Mouse (Mus musculus) heart, embryonic 14.5 days (tissue): Measurements from ENCODE around the gene Tns3. TPM values are rescaled to one million over a fixed set of nuclear protein-coding genes. Genes with fewer than 3 reads are reported as not detected.

Experiments used
- ATAC-seq: fragments of 200-750 bp; cut with Nextera tagmentation; 2 replicates; pipeline ENCODE4 v1.8.0; 2017; ENCODE audit warnings: low read depth, moderate TSS enrichment; ENCODE audit not compliant: insufficient number of reproducible peaks, insufficient read depth, low FRiP score
- H3K27ac ChIP-seq, 2 experiments: fragments of 200-500 bp in 1 of 2; fragments of 300-500 bp in 1 of 2; sonication (generic) in 1 of 2; replicated peaks in 1 of 2; 2 replicates each; pipeline ENCODE4 v1.5.1; 2012 to 2014; ENCODE audit warnings: low read depth in 2 of 2, low read length in 2 of 2, control low read depth in 1 of 2, mild to moderate bottlenecking in 1 of 2, mixed read lengths in 1 of 2; ENCODE audit not compliant: control insufficient read depth in 1 of 2, insufficient read depth in 1 of 2
- H3K27me3 ChIP-seq: fragments of 300-500 bp; sonication (generic); 2 replicates; pipeline ENCODE4 v1.6.1; 2014; ENCODE audit warnings: mild to moderate bottlenecking, low read length, control low read depth; ENCODE audit not compliant: control insufficient read depth, insufficient read depth
- H3K36me3 ChIP-seq: fragments of 300-500 bp; sonication (generic); 2 replicates; pipeline ENCODE4 v1.6.1; 2014; ENCODE audit warnings: mild to moderate bottlenecking, control low read depth, low read length, mixed read lengths; ENCODE audit not compliant: control insufficient read depth, insufficient read depth
- H3K4me1 ChIP-seq, 2 experiments: fragments of 200-500 bp in 1 of 2; fragments of 300-500 bp in 1 of 2; sonication (generic) in 1 of 2; 2 replicates each; pipeline ENCODE4 v1.6.1; 2012 to 2014; ENCODE audit warnings: low read length in 2 of 2, control low read depth in 1 of 2, mixed read lengths in 1 of 2; ENCODE audit not compliant: control insufficient read depth in 2 of 2, insufficient read depth in 2 of 2
- H3K4me2 ChIP-seq: fragments of 300-500 bp; sonication (generic); 2 replicates; pipeline ENCODE4 v1.6.1; 2014; ENCODE audit warnings: mild to moderate bottlenecking, low read length
- H3K4me3 ChIP-seq, 2 experiments: fragments of 200-500 bp in 1 of 2; fragments of 300-500 bp in 1 of 2; sonication (generic) in 1 of 2; 2 replicates each; pipeline ENCODE4 v1.5.1; 2012 to 2014; ENCODE audit warnings: low read length in 2 of 2, mild to moderate bottlenecking in 2 of 2, control low read depth in 1 of 2, low read depth in 1 of 2, moderate library complexity in 1 of 2; ENCODE audit not compliant: control insufficient read depth in 1 of 2, insufficient read depth in 1 of 2
- H3K9ac ChIP-seq: fragments of 300-500 bp; sonication (generic); 2 replicates; pipeline ENCODE4 v1.6.1; 2014; ENCODE audit warnings: mild to moderate bottlenecking, low read length
- H3K9me3 ChIP-seq: fragments of 300-500 bp; sonication (generic); 2 replicates; pipeline ENCODE4 v1.6.1; 2016; ENCODE audit warnings: low read length, control low read depth; ENCODE audit not compliant: control insufficient read depth
- WGBS: fragments of 180-500 bp; shearing (Covaris S2); extraction: QIAGEN DNeasy Blood & Tissue Kit; methylation state at CpG from one replicate; pipeline ENCODE4 v1.1.7; 2014; 5-methylcytosine and 5-hydroxymethylcytosine counted together
- polyA plus RNA-seq: library from polyadenylated mRNA; unstranded; fragments of >200 nt; fragmentation: Nextera tagmentation; extraction: Ambion mirVana; gene quantifications from 2 replicates; pipeline ENCODE4 v1.2.1, GENCODE M21; 2014

Gene Tns3
- polyA plus RNA-seq, 1 experiment from 2014 or later = 14.1 TPM

DNA sequence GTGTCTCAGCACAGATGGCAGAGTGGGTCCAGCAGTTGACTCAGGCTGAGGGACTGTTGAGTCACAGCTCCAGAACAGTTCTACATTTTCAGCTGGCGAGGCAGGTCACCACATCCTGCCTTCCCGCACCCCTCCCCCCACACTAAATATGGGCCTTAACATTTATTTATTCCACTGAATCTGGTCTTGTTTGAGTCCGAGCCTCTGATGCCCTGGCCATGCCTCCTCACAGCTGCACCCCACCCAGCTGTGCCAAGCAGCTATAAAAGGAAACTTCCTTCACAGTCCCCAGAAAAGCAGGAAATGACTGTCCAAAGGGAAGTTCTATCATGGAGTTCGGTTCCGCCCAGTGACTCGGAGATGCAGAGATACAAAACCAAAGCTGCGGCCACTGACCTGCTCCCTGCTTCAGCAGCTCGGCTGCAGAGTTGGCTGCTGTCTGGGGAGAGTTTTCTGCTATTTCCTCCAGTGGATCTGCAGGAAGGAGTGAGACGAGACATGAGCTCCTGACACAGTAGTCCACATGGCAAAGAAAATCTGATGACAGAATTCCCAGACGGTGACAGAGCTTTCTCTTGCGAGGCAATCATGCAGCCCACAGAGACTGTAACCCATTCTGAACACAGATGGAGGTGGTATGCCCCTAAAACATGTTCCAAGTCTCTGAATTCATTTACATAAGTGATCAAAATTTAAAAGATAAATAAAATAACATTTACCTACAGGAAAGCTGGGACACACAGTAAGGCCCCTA is 220.6 kb downstream of the Tns3 start:
- peak overlapping the region; percentile 34 to 66; a peak in 3 of 4 replicates for H3K27ac ChIP-seq
- H3K9ac ChIP-seq = no peak overlapping the region; the same call in 1 of the 2 replicates
- peaks cover 81% of the 10 kb centered on the region for H3K36me3 ChIP-seq
- no peak; the same call in 1 of the 2 replicates for ATAC-seq
- H3K4me1 ChIP-seq = peaks cover 18 to 38% of the 10 kb centered on the region in 2 experiments
- H3K27me3 ChIP-seq = no peaks in the 10 kb centered on the region
- no peak overlapping the region for H3K4me3 ChIP-seq
- H3K9me3 ChIP-seq = no peaks in the 10 kb centered on the region
- H3K4me2 ChIP-seq = no peak overlapping the region
- WGBS = 50% methylated on average over 11 of the region's 11 CpGs

DNA sequence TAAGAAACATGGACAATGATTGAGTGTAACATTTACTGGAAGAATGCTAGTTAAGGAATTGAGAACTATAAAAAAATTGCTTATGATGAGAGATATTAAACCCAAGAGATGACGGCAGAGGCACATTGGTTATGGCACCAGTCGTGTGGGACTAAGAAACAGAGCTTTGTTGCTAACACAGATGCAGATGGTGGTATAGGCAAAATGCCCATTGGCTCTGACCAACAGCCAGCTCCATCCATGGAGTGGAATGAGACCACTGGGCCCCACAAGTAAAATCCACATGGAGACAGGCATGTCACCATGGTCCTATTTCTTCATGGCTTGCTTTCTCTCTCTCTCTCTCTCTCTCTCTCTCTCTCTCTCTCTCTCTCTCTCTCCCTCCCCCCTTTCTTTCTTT is 223.6 kb downstream of the Tns3 start:
- H3K4me3 ChIP-seq = no peak overlapping the region
- no peaks in the 10 kb centered on the region for H3K9me3 ChIP-seq
- no peak overlapping the region for H3K4me2 ChIP-seq
- no peak for ATAC-seq
- peaks cover 14 to 23% of the 10 kb centered on the region in 2 experiments for H3K4me1 ChIP-seq
- 89% methylated on average over 2 of the region's 2 CpGs for WGBS
- no peaks in the 10 kb centered on the region for H3K27me3 ChIP-seq
- peaks cover 88% of the 10 kb centered on the region for H3K36me3 ChIP-seq
- H3K9ac ChIP-seq = no peak overlapping the region
- H3K27ac ChIP-seq = no peak overlapping the region

DNA sequence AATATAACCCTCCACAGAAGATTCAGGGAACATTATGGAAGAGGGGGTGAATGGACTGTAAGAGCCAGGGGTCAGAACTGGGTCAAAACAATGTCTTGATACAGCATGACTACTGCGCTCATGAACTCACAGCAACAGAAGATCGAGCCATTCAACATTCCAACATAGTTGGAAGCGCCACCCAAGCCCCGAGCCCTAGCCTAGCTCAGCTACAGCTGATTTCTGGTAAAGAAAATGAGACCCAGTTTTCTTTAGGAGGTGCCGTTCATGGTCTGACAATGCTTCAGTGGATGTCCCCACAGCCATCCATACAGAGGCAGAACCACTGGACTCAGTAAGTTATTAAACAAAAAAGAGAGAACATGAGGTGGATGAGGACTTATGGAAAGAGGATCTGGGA is 224.1 kb downstream of the Tns3 start:
- H3K4me1 ChIP-seq = peaks cover 12 to 18% of the 10 kb centered on the region in 2 experiments
- H3K27me3 ChIP-seq = no peaks in the 10 kb centered on the region
- no peak overlapping the region for H3K4me2 ChIP-seq
- no peak overlapping the region for H3K27ac ChIP-seq
- 94% methylated on average over 5 of the region's 5 CpGs for WGBS
- H3K9ac ChIP-seq = no peak overlapping the region
- H3K9me3 ChIP-seq = no peaks in the 10 kb centered on the region
- no peak for ATAC-seq
- H3K36me3 ChIP-seq = peaks cover 90% of the 10 kb centered on the region
- no peak overlapping the region for H3K4me3 ChIP-seq

DNA sequence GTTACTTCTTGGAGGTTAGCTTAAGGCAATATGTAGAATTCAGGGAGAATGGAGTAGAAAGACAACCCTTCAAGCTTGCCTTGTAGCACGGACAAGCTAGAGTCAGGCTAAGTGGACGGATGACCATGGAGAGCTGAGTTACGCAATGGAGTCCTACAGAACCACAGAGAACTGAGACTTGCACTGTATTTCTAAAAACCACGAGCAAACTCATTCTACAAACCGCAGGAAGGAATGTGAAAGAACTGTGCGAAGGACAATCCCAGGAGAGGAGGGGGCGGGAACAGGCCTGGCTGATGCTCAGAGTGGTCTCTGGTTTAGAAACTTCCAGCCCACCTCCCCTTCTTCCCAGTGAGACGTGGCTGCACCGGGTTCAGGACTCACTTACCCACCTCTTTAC is 225.3 kb downstream of the Tns3 start:
- Histone ChIP-seq H3K27me3 (no peaks in the 10 kb centered on the region), H3K4me1 (peaks cover 6 to 9% of the 10 kb centered on the region in 2 experiments; a peak in 2 of 4 replicates), H3K4me3 (no peak overlapping the region), H3K36me3 (peaks cover 90% of the 10 kb centered on the region), H3K9me3 (no peaks in the 10 kb centered on the region), H3K9ac (no peak overlapping the region), H3K27ac (no peak overlapping the region), H3K4me2 (no peak overlapping the region)
- no peak for ATAC-seq
- 88% methylated on average over 9 of the region's 9 CpGs for WGBS

DNA sequence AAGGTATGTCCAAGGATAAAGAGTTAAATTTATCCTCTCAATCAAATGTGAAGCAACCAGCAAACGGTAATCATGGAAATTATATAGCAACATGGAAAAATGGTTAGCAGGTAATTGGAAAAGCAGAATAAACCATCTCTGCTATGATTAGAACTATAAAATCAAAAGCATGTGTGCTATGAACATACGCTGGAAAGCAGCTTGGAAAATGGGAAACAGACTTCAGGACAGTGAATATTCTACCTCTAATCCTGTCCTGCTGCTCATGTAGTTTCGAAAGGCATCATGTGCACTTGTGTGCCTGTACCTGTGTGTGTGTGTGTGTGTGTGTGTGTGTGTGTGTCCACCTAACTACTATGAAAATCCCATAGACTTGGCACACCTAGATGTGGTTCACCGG is 226.1 kb downstream of the Tns3 start:
- no peak overlapping the region for H3K4me3 ChIP-seq
- no peak for ATAC-seq
- peaks cover 90% of the 10 kb centered on the region for H3K36me3 ChIP-seq
- WGBS = 92% methylated on average over 4 of the region's 4 CpGs
- no peaks in the 10 kb centered on the region for H3K27me3 ChIP-seq
- H3K4me1 ChIP-seq = peaks cover 0 to 2% of the 10 kb centered on the region in 2 experiments; a peak in 2 of 4 replicates
- H3K27ac ChIP-seq = no peak overlapping the region
- H3K4me2 ChIP-seq = no peak overlapping the region
- no peak overlapping the region for H3K9ac ChIP-seq
- H3K9me3 ChIP-seq = no peaks in the 10 kb centered on the region

DNA sequence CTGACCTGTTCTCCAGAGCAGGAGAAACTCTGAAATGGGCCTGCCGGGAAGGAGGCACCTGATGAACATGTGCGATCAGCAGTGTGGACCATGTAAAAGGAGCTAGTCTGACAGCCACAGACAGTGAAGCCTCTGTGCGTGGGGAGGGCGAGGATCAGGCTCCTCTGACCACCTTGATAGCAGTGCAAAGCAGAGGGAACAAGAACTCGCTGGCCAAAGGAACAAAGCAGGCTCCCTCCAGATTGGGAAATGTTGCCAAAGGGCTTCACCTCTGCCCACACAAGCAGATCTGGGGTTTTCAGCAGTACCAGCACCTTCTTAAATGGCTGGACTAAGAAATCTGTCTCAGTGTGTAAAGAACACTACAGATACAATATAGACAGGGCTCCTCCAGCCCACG is 229.2 kb downstream of the Tns3 start:
- peaks cover 97% of the 10 kb centered on the region for H3K36me3 ChIP-seq
- WGBS = 90% methylated on average over 6 of the region's 6 CpGs
- H3K27ac ChIP-seq = no peak overlapping the region
- no peak overlapping the region for H3K9ac ChIP-seq
- no peak for ATAC-seq
- H3K27me3 ChIP-seq = no peaks in the 10 kb centered on the region
- no peak overlapping the region for H3K4me3 ChIP-seq
- H3K4me1 ChIP-seq = no peaks in the 10 kb centered on the region
- peaks cover 7% of the 10 kb centered on the region for H3K9me3 ChIP-seq
- no peak overlapping the region for H3K4me2 ChIP-seq

DNA sequence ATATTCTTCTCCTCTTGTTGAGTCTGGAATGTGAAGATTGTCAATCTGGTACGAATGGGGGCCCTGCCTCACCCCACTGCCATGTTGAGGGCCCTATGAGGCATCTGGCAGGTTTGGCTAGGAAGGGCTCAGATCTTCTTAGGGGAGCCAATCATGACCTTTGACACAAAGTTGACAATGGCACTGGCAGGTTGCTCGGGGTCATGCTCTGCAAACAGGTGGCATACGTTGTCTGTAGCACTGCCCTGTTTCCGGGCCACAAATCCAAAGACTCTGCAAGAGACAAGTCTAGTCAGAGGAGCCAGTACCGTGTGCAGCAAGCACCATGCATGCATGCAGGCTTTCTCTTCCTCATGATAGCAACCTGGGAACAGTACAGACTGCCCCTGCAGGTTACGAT is 230.0 kb downstream of the Tns3 start:
- Histone ChIP-seq H3K36me3 (peaks cover 96% of the 10 kb centered on the region), H3K9me3 (peaks cover 7% of the 10 kb centered on the region), H3K27ac (no peak overlapping the region), H3K4me3 (no peak overlapping the region), H3K9ac (no peak overlapping the region), H3K27me3 (no peaks in the 10 kb centered on the region), H3K4me1 (no peaks in the 10 kb centered on the region), H3K4me2 (no peak overlapping the region)
- 84% methylated on average over 6 of the region's 6 CpGs for WGBS
- no peak for ATAC-seq

DNA sequence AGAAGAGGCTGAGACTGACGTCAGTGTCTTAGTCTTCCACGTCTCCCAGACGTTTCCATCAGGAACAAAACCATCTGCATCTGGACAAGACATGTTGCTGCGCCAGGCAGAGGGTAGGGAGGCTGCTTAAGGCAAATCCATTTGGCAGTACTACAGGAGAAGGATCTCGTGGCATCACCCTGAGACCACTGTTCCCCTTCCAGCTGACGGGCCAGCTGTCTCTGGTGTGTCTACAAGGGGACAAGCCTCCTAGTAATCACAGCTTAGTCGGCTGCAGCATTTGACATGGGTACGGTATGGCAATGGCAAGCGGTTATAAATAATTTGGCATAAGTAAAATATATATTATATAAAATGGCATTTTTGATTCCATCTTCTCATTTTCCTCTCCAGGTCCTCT is 230.9 kb downstream of the Tns3 start:
- H3K4me2 ChIP-seq = no peak overlapping the region
- no peaks in the 10 kb centered on the region for H3K27me3 ChIP-seq
- H3K4me3 ChIP-seq = no peak overlapping the region
- peaks cover 90% of the 10 kb centered on the region for H3K36me3 ChIP-seq
- no peak overlapping the region for H3K9ac ChIP-seq
- ATAC-seq = no peak
- 86% methylated on average over 9 of the region's 9 CpGs for WGBS
- H3K4me1 ChIP-seq = no peaks in the 10 kb centered on the region
- H3K9me3 ChIP-seq = peaks cover 7% of the 10 kb centered on the region
- no peak overlapping the region for H3K27ac ChIP-seq
